Mouse (Mus musculus) hindlimb bud, embryonic 11.5 days (tissue): ENCODE measurements around the gene Pinlyp.

Experiments
- DNase-seq: peaks from one replicate; pipeline ENCODE4 v3.0.0-alpha.2; 2012; ENCODE audit warnings: low read depth, low spot score; ENCODE audit errors: extremely low spot score

Gene Pinlyp

GRCm38 (mm10) chr7:24563191-24563836 is 17.4 kb upstream of the Pinlyp start:
- DNase-seq = no peak

- no peak for DNase-seq
Observed at GRCm38 (mm10) chr7:24561450-24561849, 15.5 kb upstream of the Pinlyp start.

GRCm38 (mm10) chr7:24555786-24556185 is 9.9 kb upstream of the Pinlyp start:
- DNase-seq = no peak

- DNase-seq = no peak
Observed at GRCm38 (mm10) chr7:24551985-24552759, 6.3 kb upstream of the Pinlyp start.

- no peak for DNase-seq
Observed at GRCm38 (mm10) chr7:24547534-24548036, 1.7 kb upstream of the Pinlyp start.

- peak; percentile 98 for DNase-seq
Observed at GRCm38 (mm10) chr7:24546634-24547389, 894 bp upstream of the Pinlyp start.

- DNase-seq = no peak
Observed at GRCm38 (mm10) chr7:24544506-24544905, 1.4 kb downstream of the Pinlyp start.

- no peak for DNase-seq
Observed at GRCm38 (mm10) chr7:24539686-24540085, 6.2 kb downstream of the Pinlyp start.

GRCm38 (mm10) chr7:24538701-24539100 is 7.2 kb downstream of the Pinlyp start:
- no peak for DNase-seq

- no peak for DNase-seq
Observed at GRCm38 (mm10) chr7:24538154-24538553, 7.8 kb downstream of the Pinlyp start.

GRCm38 (mm10) chr7:24537591-24537990 is 8.3 kb downstream of the Pinlyp start:
- no peak for DNase-seq

- no peak for DNase-seq
Observed at GRCm38 (mm10) chr7:24537081-24537480, 8.8 kb downstream of the Pinlyp start.

GRCm38 (mm10) chr7:24534301-24534700 is 11.6 kb downstream of the Pinlyp start:
- no peak for DNase-seq

GRCm38 (mm10) chr7:24533806-24534205 is 12.1 kb downstream of the Pinlyp start:
- DNase-seq = no peak

GRCm38 (mm10) chr7:24533031-24533571 is 12.8 kb downstream of the Pinlyp start:
- no peak for DNase-seq

- DNase-seq = no peak
Observed at GRCm38 (mm10) chr7:24531211-24531971, 14.5 kb downstream of the Pinlyp start.

- DNase-seq = peak; percentile 100
Observed at GRCm38 (mm10) chr7:24530062-24530931, 15.6 kb downstream of the Pinlyp start, which contains the start of gene Irgq. Irgq (plus strand) TSS chr7:24530689.

GRCm38 (mm10) chr7:24529580-24529979 is 16.3 kb downstream of the Pinlyp start:
- DNase-seq = no peak

- no peak for DNase-seq
Observed at GRCm38 (mm10) chr7:24528861-24529260, 17.1 kb downstream of the Pinlyp start.
